Mouse (Mus musculus) CH12.LX (cell line): ENCODE results near the gene St3gal3. TPM values are rescaled to one million over a fixed set of nuclear protein-coding genes. Genes with fewer than 3 reads are reported as not detected.
A peak's percentile ranks its signal among the peaks of the same experiment; 100 is the strongest.

Experiments used
- DNase-seq: peaks from one replicate; pipeline ENCODE4 v3.0.0-alpha.2; 2013; ENCODE audit errors: extremely low read depth
- H3K27ac ChIP-seq: 2 replicates; pipeline ENCODE4 v1.5.1; 2012; ENCODE audit warnings: low read depth, mild to moderate bottlenecking, control low read depth, moderate library complexity; ENCODE audit not compliant: insufficient read depth
- H3K27me3 ChIP-seq: replicated peaks from 2 replicates; pipeline ENCODE3; 2012; ENCODE audit warnings: inconsistent platforms
- H3K36me3 ChIP-seq, 2 experiments: replicated peaks in 1 of 2; 2 replicates each; pipeline versions ENCODE3 to v1.6.1; 2012; ENCODE audit warnings: inconsistent platforms in 1 of 2, low read length in 1 of 2, mild to moderate bottlenecking in 1 of 2, mixed read lengths in 1 of 2, moderate library complexity in 1 of 2; ENCODE audit not compliant: control insufficient read depth in 1 of 2, insufficient read depth in 1 of 2
- H3K4me1 ChIP-seq, 2 experiments: 2 replicates each; pipeline ENCODE4 v1.6.1; 2012; ENCODE audit warnings: inconsistent platforms in 1 of 2, moderate library complexity in 1 of 2; ENCODE audit not compliant: insufficient read depth in 2 of 2, control insufficient read depth in 1 of 2
- H3K4me2 ChIP-seq: 2 replicates; pipeline ENCODE4 v1.6.1; 2012; ENCODE audit warnings: low read depth, mild to moderate bottlenecking, control low read depth; ENCODE audit not compliant: poor library complexity, insufficient read depth, severe bottlenecking
- H3K4me3 ChIP-seq, 3 experiments: fragments of 150-350 bp in 1 of 3; sonication (generic) in 1 of 3; replicated peaks in 1 of 3; 2 replicates each; pipeline versions ENCODE3 to v1.5.1; 2011 to 2012; ENCODE audit warnings: low read depth in 2 of 3, low read length in 2 of 3, mild to moderate bottlenecking in 2 of 3, moderate library complexity in 2 of 3, control low read depth in 1 of 3, improper control_type of control experiment in 1 of 3, inconsistent platforms in 1 of 3, mixed read lengths in 1 of 3; ENCODE audit not compliant: poor library complexity in 1 of 3
- H3K79me2 ChIP-seq: replicated peaks from 2 replicates; pipeline ENCODE4 v1.6.1; 2012; ENCODE audit warnings: mild to moderate bottlenecking, moderate library complexity; ENCODE audit not compliant: control insufficient read depth, poor library complexity, insufficient read depth, severe bottlenecking; ENCODE audit errors: extremely low read depth
- H3K9ac ChIP-seq: 2 replicates; pipeline ENCODE4 v1.6.1; 2012; ENCODE audit warnings: low read depth, mild to moderate bottlenecking, control low read depth, moderate library complexity; ENCODE audit not compliant: insufficient read depth
- H3K9me3 ChIP-seq: replicated peaks from 2 replicates; pipeline ENCODE3; 2012; ENCODE audit warnings: low read length, inconsistent platforms, mixed read lengths
- BHLHE40 ChIP-seq: IDR thresholded peaks from 2 replicates; pipeline ENCODE4 v1.6.1; 2011; ENCODE audit warnings: mild to moderate bottlenecking, low read depth, low read length, improper control_type of control experiment
- CHD1 ChIP-seq: IDR thresholded peaks from 2 replicates; pipeline ENCODE4 v1.6.1; 2012; ENCODE audit warnings: low read depth, low read length, improper control_type of control experiment, inconsistent platforms
- CTCF ChIP-seq, 2 experiments: IDR thresholded peaks in 1 of 2; conservative IDR thresholded peaks in 1 of 2; 2 replicates each; pipeline ENCODE4 v1.5.1; 2011 to 2012; ENCODE audit warnings: low read depth in 2 of 2, low read length in 2 of 2, improper control_type of control experiment in 1 of 2, inconsistent platforms in 1 of 2, mild to moderate bottlenecking in 1 of 2, moderate library complexity in 1 of 2
- E2F4 ChIP-seq: IDR thresholded peaks from 2 replicates; pipeline ENCODE4 v1.6.1; 2011; ENCODE audit warnings: low read depth, low read length, improper control_type of control experiment; ENCODE audit not compliant: insufficient replicate concordance
- ELF1 ChIP-seq: IDR thresholded peaks from 2 replicates; pipeline ENCODE4 v1.6.1; 2014; ENCODE audit warnings: low read depth, mild to moderate bottlenecking, inconsistent platforms, low read length, improper control_type of control experiment
- EP300 ChIP-seq: IDR thresholded peaks from 2 replicates; pipeline ENCODE4 v1.6.1; 2011; ENCODE audit warnings: low read length, improper control_type of control experiment
- ETS1 ChIP-seq: conservative IDR thresholded peaks from 2 replicates; pipeline ENCODE4 v1.6.1; 2012; ENCODE audit warnings: low read depth, mild to moderate bottlenecking, inconsistent platforms, low read length, improper control_type of control experiment, moderate library complexity
- HCFC1 ChIP-seq: IDR thresholded peaks from 2 replicates; pipeline ENCODE4 v1.6.1; 2012; ENCODE audit warnings: low read depth, mild to moderate bottlenecking, inconsistent platforms, low read length, improper control_type of control experiment
- IRF4 ChIP-seq: IDR thresholded peaks from 2 replicates; pipeline ENCODE4 v1.6.1; 2014; ENCODE audit warnings: low read depth, mild to moderate bottlenecking, inconsistent platforms, low read length, improper control_type of control experiment
- KAT2A ChIP-seq: IDR thresholded peaks from 2 replicates; pipeline ENCODE4 v1.6.1; 2012; ENCODE audit warnings: low read length, improper control_type of control experiment, inconsistent platforms; ENCODE audit not compliant: insufficient replicate concordance
- MAFK ChIP-seq: IDR thresholded peaks from 2 replicates; pipeline ENCODE4 v1.6.1; 2011; ENCODE audit warnings: low read length, improper control_type of control experiment; ENCODE audit not compliant: insufficient replicate concordance
- MAX ChIP-seq: IDR thresholded peaks from 2 replicates; pipeline ENCODE4 v1.6.1; 2011; ENCODE audit warnings: low read length, improper control_type of control experiment
- MXI1 ChIP-seq: IDR thresholded peaks from 2 replicates; pipeline ENCODE4 v1.6.1; 2011; ENCODE audit warnings: mild to moderate bottlenecking, low read depth, low read length, improper control_type of control experiment
- MYC ChIP-seq: IDR thresholded peaks from 2 replicates; pipeline ENCODE4 v1.6.1; 2011; ENCODE audit warnings: low read depth, mild to moderate bottlenecking, improper control_type of control experiment, low read length
- RAD21 ChIP-seq: IDR thresholded peaks from 2 replicates; pipeline ENCODE4 v1.6.1; 2011; ENCODE audit warnings: low read depth, mild to moderate bottlenecking, low read length, improper control_type of control experiment, moderate library complexity
- RCOR1 ChIP-seq: conservative IDR thresholded peaks from 2 replicates; pipeline ENCODE4 v1.6.1; 2012; ENCODE audit warnings: low read depth, mild to moderate bottlenecking, inconsistent platforms, low read length, improper control_type of control experiment
- SMC3 ChIP-seq: IDR thresholded peaks from 2 replicates; pipeline ENCODE4 v1.6.1; 2011; ENCODE audit warnings: low read depth, low read length, improper control_type of control experiment
- TCF12 ChIP-seq: IDR thresholded peaks from 2 replicates; pipeline ENCODE4 v1.6.1; 2014; ENCODE audit warnings: low read depth, mild to moderate bottlenecking, inconsistent platforms, low read length, improper control_type of control experiment
- USF2 ChIP-seq: conservative IDR thresholded peaks from 2 replicates; pipeline ENCODE4 v1.6.1; 2011; ENCODE audit warnings: low read depth, low read length, improper control_type of control experiment
- ZC3H11A ChIP-seq: IDR thresholded peaks from 2 replicates; pipeline ENCODE4 v1.6.1; 2012; ENCODE audit warnings: low read depth, mild to moderate bottlenecking, inconsistent platforms, low read length, improper control_type of control experiment
- dilution Hi-C: fragments of 300-500 bp; cut with MboI; formaldehyde crosslinking; loops from 2 replicates; pipeline ENCODE4 v1.14.3; 2020; ENCODE audit warnings: low sequenced_read_pairs; ENCODE audit not compliant: extremely low pct_unique_long_range_greater_than_20kb, extremely low pct_ligation_motif_present
- in situ Hi-C: fragments of 300-500 bp; cut with MboI; formaldehyde crosslinking; loops from 3 replicates; pipeline ENCODE4 v1.14.3; 2019; ENCODE audit warnings: low sequenced_read_pairs, low pct_ligation_motif_present, low pct_unique_long_range_greater_than_20kb, mixed read lengths
- polyA plus RNA-seq: library from polyadenylated mRNA; unstranded; fragments of >175 nt; gene quantifications from 2 replicates; pipeline ENCODE4 v1.2.1, GENCODE M21; 2012; ENCODE audit warnings: low read depth; ENCODE audit not compliant: insufficient read length
- total RNA-seq, 2 experiments: library from RNA; depleted of rRNA; stranded (reverse); fragments of 300-350 nt in 1 of 2; fragments of >200 nt in 1 of 2; gene quantifications; 2 replicates each; pipeline ENCODE4 v1.2.3; 2012 to 2014

The St3gal3 gene
- total and polyA plus RNA-seq, 3 experiments = 7.1 to 10.1 (median 8.2) TPM

DNA sequence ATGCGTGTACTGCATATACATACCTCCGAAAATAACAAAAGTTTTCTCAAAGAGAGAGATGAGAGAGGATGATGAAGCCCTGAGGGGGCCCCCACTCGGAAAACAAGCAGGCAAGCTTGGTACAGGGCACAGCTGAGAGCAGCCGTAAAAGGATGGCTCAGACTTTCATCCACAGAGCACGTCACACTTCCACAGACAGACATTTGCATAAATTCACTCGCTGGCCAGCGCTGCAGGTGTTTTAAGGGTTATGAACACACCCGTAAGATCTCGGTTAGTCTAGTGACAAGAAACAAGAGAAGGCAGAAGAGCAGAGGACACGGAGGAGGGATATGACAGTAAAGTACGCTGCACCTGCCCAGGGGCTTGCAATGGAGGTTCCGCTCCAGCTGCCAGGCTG, 37.7 kb upstream of the St3gal3 start:
- H3K9me3 ChIP-seq = no peaks in the 10 kb centered on the region
- H3K4me3 ChIP-seq = no peak overlapping the region
- peak; percentile 77 for DNase-seq
- peaks cover 79 to 96% of the 10 kb centered on the region in 2 experiments for H3K36me3 ChIP-seq
- dilution Hi-C loops (no loop called here), in situ Hi-C loops (no loop called here)
- H3K4me2 ChIP-seq = peak overlapping the region; percentile 40; the same call in 1 of the 2 replicates
- peaks cover 9 to 28% of the 10 kb centered on the region in 2 experiments for H3K4me1 ChIP-seq
- peaks cover 4% of the 10 kb centered on the region; the same call in 1 of the 2 replicates for H3K79me2 ChIP-seq
- no peak overlapping the region for H3K9ac ChIP-seq
- TF ChIP-seq ZC3H11A (no peak), MXI1 (peak; percentile 23; the same call in 1 of the 2 replicates), USF2 (no peak), MAX (no peak), CHD1 (no peak), IRF4 (peak; percentile 16; the same call in 1 of the 2 replicates), ETS1 (peak; percentile 67), E2F4 (no peak), HCFC1 (no peak), EP300 (peak; percentile 67), TCF12 (peak; percentile 50), KAT2A (no peak), BHLHE40 (peak; percentile 79), MYC (peak; percentile 21; the same call in 1 of the 2 replicates), ELF1 (no peak), RCOR1 (0 out of 2 replicates have a peak, but pooled peaks have one; percentile 31), MAFK (0 out of 2 replicates have a peak, but pooled peaks have one; percentile 33)
- TF ChIP-seq, all 38 proteins: peak for 9
- Histone ChIP-seq H3K27me3 (no peaks in the 10 kb centered on the region), H3K27ac (peak overlapping the region; percentile 37)

DNA sequence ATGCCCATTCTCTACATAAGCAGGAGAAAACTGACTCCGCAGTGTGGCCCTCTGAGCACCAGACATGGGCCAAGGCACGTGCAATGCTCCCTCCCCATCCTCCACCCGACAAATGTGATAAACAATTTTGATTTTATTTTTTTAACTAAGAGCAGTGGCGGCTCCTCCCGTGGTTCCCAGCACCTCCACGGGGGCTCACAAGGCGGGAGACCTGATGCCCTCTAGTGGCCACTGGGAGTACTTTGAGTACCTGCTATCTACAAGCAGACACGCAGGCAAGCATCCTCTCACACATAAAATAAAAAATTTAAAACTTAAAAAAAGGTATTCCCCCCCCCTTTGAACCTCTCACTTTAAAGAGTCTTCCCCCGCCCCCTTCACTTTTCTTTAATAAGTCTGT, 36.3 kb upstream of the St3gal3 start:
- Histone ChIP-seq H3K36me3 (peaks cover 84 to 97% of the 10 kb centered on the region in 2 experiments), H3K27me3 (no peaks in the 10 kb centered on the region), H3K9me3 (no peaks in the 10 kb centered on the region), H3K27ac (no peak overlapping the region), H3K9ac (no peak overlapping the region), H3K79me2 (no peaks in the 10 kb centered on the region), H3K4me3 (no peak overlapping the region), H3K4me2 (no peak overlapping the region), H3K4me1 (peaks cover 9 to 28% of the 10 kb centered on the region in 2 experiments)
- in situ Hi-C loops = no loop called here
- TF ChIP-seq SMC3 (peak; percentile 23), RAD21 (peak; percentile 6; the same call in 1 of the 2 replicates), KAT2A (no peak), MAX (no peak), CTCF (conservative IDR thresholded peaks at IDR 0.05 in 1 of 2, IDR thresholded peaks at IDR 0.05 in 1 of 2; ENCODE audit: low read depth in 2 of 2, low read length in 2 of 2) (peak; percentile 39 to 46; a peak in 3 of 4 replicates)
- peak; percentile 36 for DNase-seq
- dilution Hi-C loops = no loop called here
